Mouse (Mus musculus): ENCODE measurements around the gene Rgs3. TPM values are rescaled to one million over a fixed set of nuclear protein-coding genes. Genes with fewer than 3 reads are reported as not detected.

Gene Rgs3
- total and polyA plus RNA-seq, 3 experiments = not detected

- H3K4me1 ChIP-seq (ENCODE audit: control insufficient read depth in 1 of 2, insufficient read depth in 2 of 2, low read length in 2 of 2) = peaks cover 0 to 3% of the 10 kb centered on the region in 2 experiments; a peak in 2 of 4 replicates
- H3K9me3 ChIP-seq (replicated peaks; ENCODE audit: insufficient read depth, low read length) = no peaks in the 10 kb centered on the region
- H3K27me3 ChIP-seq (ENCODE audit: control insufficient read depth in 1 of 2, insufficient read depth in 2 of 2, low read length in 2 of 2) = no peaks in the 10 kb centered on the region
- H3K4me3 ChIP-seq (ENCODE audit: control insufficient read depth in 1 of 2, insufficient read depth in 1 of 2, low read depth in 2 of 2, low read length in 2 of 2) = no peak overlapping the region
- H3K27ac ChIP-seq (ENCODE audit: control insufficient read depth, low read depth, low read length) = no peak overlapping the region
- peak; percentile 83 for DNase-seq (ENCODE audit: low read depth, low spot score)
- no peaks in the 10 kb centered on the region for H3K79me2 ChIP-seq (ENCODE audit: control insufficient read depth, insufficient read depth, low read length, poor library complexity)
- H3K9ac ChIP-seq (ENCODE audit: control insufficient read depth, low read depth, low read length, poor library complexity, severe bottlenecking) = no peak overlapping the region
- H3K36me3 ChIP-seq (ENCODE audit: control insufficient read depth in 1 of 2, insufficient read depth in 2 of 2, low read length in 2 of 2) = peaks cover 0 to 5% of the 10 kb centered on the region in 2 experiments; a peak in 1 of 4 replicates
- TF ChIP-seq ZNF384 (IDR thresholded peaks at IDR 0.05; ENCODE audit: low read depth, low read length) (no peak), MXI1 (IDR thresholded peaks at IDR 0.05; ENCODE audit: low read depth, low read length) (no peak), CTCF (IDR thresholded peaks at IDR 0.05 in 2 of 3, conservative IDR thresholded peaks at IDR 0.05 in 1 of 3; ENCODE audit: control insufficient read depth in 1 of 3, insufficient read depth in 1 of 3, low read depth in 2 of 3, low read length in 3 of 3, poor library complexity in 1 of 3, severe bottlenecking in 1 of 3) (peak; percentile 56 to 91 (median 62)), POLR2AphosphoS5 (IDR thresholded peaks at IDR 0.05; ENCODE audit: borderline replicate concordance, low read depth, low read length) (no peak), NRF1 (IDR thresholded peaks at IDR 0.05; ENCODE audit: insufficient read depth, low read depth, low read length, poor library complexity, severe bottlenecking) (no peak), TBP (IDR thresholded peaks at IDR 0.05; ENCODE audit: low read depth, low read length) (no peak), RCOR1 (IDR thresholded peaks at IDR 0.05; ENCODE audit: low read depth, low read length) (no peak), SMC3 (IDR thresholded peaks at IDR 0.05; ENCODE audit: low read depth, low read length) (peak; percentile 73), USF1 (IDR thresholded peaks at IDR 0.05; ENCODE audit: low read depth, low read length) (no peak), CHD1 (IDR thresholded peaks at IDR 0.05; ENCODE audit: low read depth, low read length) (no peak), ELF1 (IDR thresholded peaks at IDR 0.05; ENCODE audit: low read depth, low read length) (peak; percentile 29; the same call in 1 of the 2 replicates), POLR2A (IDR thresholded peaks at IDR 0.05; ENCODE audit: control insufficient read depth in 1 of 2, insufficient read depth in 1 of 2, low read depth in 1 of 2, low read length in 2 of 2, poor library complexity in 1 of 2) (no peak), MAZ (IDR thresholded peaks at IDR 0.05; ENCODE audit: low read depth, low read length) (no peak), ZC3H11A (IDR thresholded peaks at IDR 0.05; ENCODE audit: low read depth, low read length) (peak; percentile 73), UBTF (IDR thresholded peaks at IDR 0.05; ENCODE audit: borderline replicate concordance, insufficient read depth, low read depth, low read length) (no peak), ZMIZ1 (IDR thresholded peaks at IDR 0.05; ENCODE audit: low read depth, low read length) (no peak), ZKSCAN1 (IDR thresholded peaks at IDR 0.05; ENCODE audit: low read depth, low read length) (no peak), RAD21 (IDR thresholded peaks at IDR 0.05; ENCODE audit: low read depth, low read length) (peak; percentile 90)
Measured at GRCm38 (mm10) chr4:62560963-62561629, 1.4 kb downstream of the Rgs3 start.

- H3K9ac ChIP-seq (ENCODE audit: control insufficient read depth, low read depth, low read length, poor library complexity, severe bottlenecking) = no peak overlapping the region
- no peak overlapping the region for H3K27ac ChIP-seq (ENCODE audit: control insufficient read depth, low read depth, low read length)
- peaks cover 0 to 5% of the 10 kb centered on the region in 2 experiments; a peak in 1 of 4 replicates for H3K36me3 ChIP-seq (ENCODE audit: control insufficient read depth in 1 of 2, insufficient read depth in 2 of 2, low read length in 2 of 2)
- peaks cover 0 to 3% of the 10 kb centered on the region in 2 experiments; a peak in 2 of 4 replicates for H3K4me1 ChIP-seq (ENCODE audit: control insufficient read depth in 1 of 2, insufficient read depth in 2 of 2, low read length in 2 of 2)
- no peaks in the 10 kb centered on the region for H3K9me3 ChIP-seq (replicated peaks; ENCODE audit: insufficient read depth, low read length)
- peak overlapping the region in 1 of 2 experiments; percentile 4; a peak in 1 of 4 replicates for H3K4me3 ChIP-seq (ENCODE audit: control insufficient read depth in 1 of 2, insufficient read depth in 1 of 2, low read depth in 2 of 2, low read length in 2 of 2)
- H3K27me3 ChIP-seq (ENCODE audit: control insufficient read depth in 1 of 2, insufficient read depth in 2 of 2, low read length in 2 of 2) = no peaks in the 10 kb centered on the region
- TF ChIP-seq ZNF384 (IDR thresholded peaks at IDR 0.05; ENCODE audit: low read depth, low read length) (no peak), TAL1 (IDR thresholded peaks at IDR 0.05; ENCODE audit: low read length) (no peak), MYB (IDR thresholded peaks at IDR 0.05; ENCODE audit: low read depth, low read length) (no peak), KAT2A (conservative IDR thresholded peaks at IDR 0.05; ENCODE audit: low read depth, low read length) (no peak)
- no peak for DNase-seq (ENCODE audit: low read depth, low spot score)
- no peaks in the 10 kb centered on the region for H3K79me2 ChIP-seq (ENCODE audit: control insufficient read depth, insufficient read depth, low read length, poor library complexity)
Measured at GRCm38 (mm10) chr4:62561630-62562001, 2.0 kb downstream of the Rgs3 start.
